Mouse (Mus musculus): ENCODE measurements at regions not wholly inside any gene's neighbourhood (a gene's known extent, or its start where the extent isn't known, plus 50 kb on each side); places are given as distances from the start of the nearest gene placed in this dataset.

DNA sequence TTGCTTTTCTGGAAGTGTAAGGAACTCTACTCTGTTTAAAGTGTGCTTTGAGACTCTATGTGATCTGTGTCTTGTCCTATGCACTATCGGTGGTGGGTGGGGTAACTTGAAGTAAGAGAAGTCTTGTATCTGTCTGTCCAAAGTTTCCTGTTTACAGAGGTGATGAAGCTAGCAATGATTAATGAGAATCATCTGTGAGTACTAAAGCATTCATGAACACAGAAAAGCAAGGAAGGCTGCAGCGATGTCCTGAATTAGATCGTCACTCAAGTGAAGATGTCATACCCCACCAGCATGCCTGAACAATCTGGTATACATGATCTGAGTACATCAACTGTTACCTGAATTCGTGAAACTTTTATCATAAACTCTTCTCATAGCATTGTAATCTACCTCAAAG, 85.4 kb upstream of the Pgr start:
- TF ChIP-seq POLR2A (IDR thresholded peaks at IDR 0.05; ENCODE audit: low read depth, low read length): no peak
- TF ChIP-seq CTCF (conservative IDR thresholded peaks at IDR 0.05; ENCODE audit: insufficient read depth, insufficient read length, low read depth, low read length): no peak

Measured in kidney, adult 2 months (tissue).